Comparison of ENCODE assay signal across 8 mouse cellular contexts in genomic region chr14:78731852-78732616, GRCm38 (mm10). TPM values are rescaled to one million over a fixed set of nuclear protein-coding genes. Genes with fewer than 3 reads are reported as not detected.
A peak's percentile ranks its signal among the peaks of the same experiment; 100 is the strongest.
DNase-seq lines count a peak whose midpoint lies in the region; ATAC-seq and TF ChIP-seq lines count a peak whose summit lies in the region.

No protein-coding gene starts in this region.

- TF ChIP-seq POLR2A in cerebellum, adult 2 months (IDR thresholded peaks at IDR 0.05; ENCODE audit: borderline replicate concordance, insufficient read depth, low read length), result no peak
- no peak for TF ChIP-seq POLR2A in liver, adult 2 months (IDR thresholded peaks at IDR 0.05; ENCODE audit: extremely low read depth, insufficient read depth, low read length)

- no peaks in the 10 kb centered on the region for H3K27me3 ChIP-seq in cerebellum, adult 2 months (ENCODE audit: control insufficient read depth, insufficient read depth, low read length)
- H3K27me3 ChIP-seq in hindbrain, embryonic 16.5 days (replicated peaks; ENCODE audit: control insufficient read depth, insufficient read depth, low read length), result no peaks in the 10 kb centered on the region; the same call in 1 of the 2 replicates
- H3K27me3 ChIP-seq in liver, adult 2 months (ENCODE audit: control insufficient read depth, insufficient read depth, low read length), result no peaks in the 10 kb centered on the region

- ATAC-seq in hindbrain, embryonic 16.5 days, result peak; percentile 57

- no peaks in the 10 kb centered on the region; the same call in 1 of the 2 replicates for H3K4me1 ChIP-seq in cerebellum, adult 2 months (ENCODE audit: control insufficient read depth, insufficient read depth, low read length)
- H3K4me1 ChIP-seq in hindbrain, embryonic 16.5 days (ENCODE audit: control insufficient read depth, insufficient read depth, low read depth, low read length), result peaks cover 4% of the 10 kb centered on the region
- no peaks in the 10 kb centered on the region; the same call in 1 of the 2 replicates for H3K4me1 ChIP-seq in liver, adult 2 months (ENCODE audit: control insufficient read depth, insufficient read depth, low read length)

- H3K36me3 ChIP-seq in hindbrain, embryonic 16.5 days (ENCODE audit: control insufficient read depth, insufficient read depth, low read length), result no peaks in the 10 kb centered on the region
- H3K36me3 ChIP-seq in liver, adult 2 months (ENCODE audit: control insufficient read depth, insufficient read depth, low read length), result no peaks in the 10 kb centered on the region

- peak overlapping the region; percentile 67 for H3K4me3 ChIP-seq in left cerebral cortex, adult 2 months
- H3K4me3 ChIP-seq in cerebellum, adult 2 months (replicated peaks; ENCODE audit: insufficient read depth, low read depth, low read length), result peak overlapping the region; percentile 76
- H3K4me3 ChIP-seq in gastrocnemius, adult 2 months, result peak overlapping the region; percentile 84
- peak overlapping the region; percentile 64 for H3K4me3 ChIP-seq in hindbrain, embryonic 16.5 days (ENCODE audit: low read length)
- peak overlapping the region; percentile 68 for H3K4me3 ChIP-seq in liver, adult 2 months (ENCODE audit: insufficient read depth, low read depth, low read length)

- under 1% methylated on average over 84 of the region's 90 CpGs for WGBS in cerebellum, adult 2 months
- WGBS in hindbrain, embryonic 16.5 days, result under 1% methylated on average over 50 of the region's 90 CpGs
- WGBS in liver, adult 2 months, result under 1% methylated on average over 82 of the region's 90 CpGs

- DNase-seq in left cerebral cortex, adult 2 months (ENCODE audit: extremely low spot score in 1 of 2, low spot score in 2 of 2), result peak; percentile 39 to 48
- DNase-seq in left cerebral cortex, adult 9 months (ENCODE audit: low spot score in 2 of 2), result no peak
- DNase-seq in cerebellum, adult 2 months, result peak; percentile 32 to 45
- DNase-seq in gastrocnemius, adult 2 months, result peak; percentile 67
- peak; percentile 24 for DNase-seq in liver, adult 2 months (ENCODE audit: extremely low read depth, low read depth, low spot score)
- DNase-seq in naive thymus-derived CD4-positive, alpha-beta T cell, adult 2 months (ENCODE audit: low read depth), result peak; percentile 38
- DNase-seq in urinary bladder, postnatal 4 days (ENCODE audit: low spot score in 2 of 2), result peak; percentile 39 to 60

- H3K4me2 ChIP-seq in hindbrain, embryonic 16.5 days (ENCODE audit: low read length), result peak overlapping the region; percentile 91

- no peaks in the 10 kb centered on the region for H3K9me3 ChIP-seq in hindbrain, embryonic 16.5 days (ENCODE audit: control insufficient read depth, low read length)

- intact Hi-C loops in left cerebral cortex, adult 2 months (cut with DNase I), result loop anchor here (1.0 to 5.0 kb wide), 4 partner anchors 116 to 375 kb away; no protein-coding TSS in a partner anchor
- intact Hi-C loops in gastrocnemius, adult 2 months (cut with DNase I), result loop anchor here (5.0 kb wide), 1 partner anchor 115 kb away; the partner anchor contains the start of gene Vwa8

- H3K27ac ChIP-seq in left cerebral cortex, adult 2 months, result peak overlapping the region; percentile 94
- no peak overlapping the region; the same call in 1 of the 2 replicates for H3K27ac ChIP-seq in cerebellum, adult 2 months (ENCODE audit: insufficient read depth, low read length)
- H3K27ac ChIP-seq in gastrocnemius, adult 2 months, result peak overlapping the region; percentile 92
- peak overlapping the region; percentile 88 for H3K27ac ChIP-seq in hindbrain, embryonic 16.5 days (ENCODE audit: low read depth, low read length)
- no peak overlapping the region for H3K27ac ChIP-seq in liver, adult 2 months (replicated peaks; ENCODE audit: insufficient read depth, low read depth, low read length)

- no peaks in the 10 kb centered on the region for H3K79me2 ChIP-seq in liver, adult 2 months (ENCODE audit: control insufficient read depth, insufficient read depth, low read length)

- peak overlapping the region; percentile 89 for H3K9ac ChIP-seq in hindbrain, embryonic 16.5 days (ENCODE audit: low read depth, low read length)
- peak overlapping the region; percentile 86 for H3K9ac ChIP-seq in liver, adult 2 months (ENCODE audit: low read depth, low read length)

- TF ChIP-seq CTCF in left cerebral cortex, adult 2 months (IDR thresholded peaks at IDR 0.05), result no peak
- no peak for TF ChIP-seq CTCF in cerebellum, adult 2 months (IDR thresholded peaks at IDR 0.05; ENCODE audit: borderline replicate concordance, insufficient read depth, low read depth, low read length)
- TF ChIP-seq CTCF in gastrocnemius, adult 2 months (IDR thresholded peaks at IDR 0.05), result no peak
- no peak for TF ChIP-seq CTCF in liver, adult 2 months (IDR thresholded peaks at IDR 0.05; ENCODE audit: low read depth, low read length)

RNA-seq across cellular contexts. Expression of gene Dgkh, which starts 0.5 kb away (rescaled TPM):
- 10 to 100 TPM; 77.3 to 77.8 TPM for total RNA-seq in left cerebral cortex, adult 2 months (2021)
- 8.9 and 9.5 TPM in 2 replicates for polyA plus RNA-seq in cerebellum, adult 2 months (2012; rRNA removed)
- 1 to 10 TPM; 2.8 to 3.3 TPM for total RNA-seq in gastrocnemius, adult 2 months (2021)
- 2.6 and 2.9 TPM in 2 replicates for polyA plus RNA-seq in hindbrain, embryonic 16.5 days (2015; fragmentation: Nextera tagmentation; extraction: Ambion mirVana)
- total RNA-seq in liver, adult 2 months (2014; rRNA removed), result 1.7 and 1.8 TPM in 2 replicates
- 0.14 and 0.24 TPM in 2 replicates for polyA plus RNA-seq in liver, adult 2 months (2012; rRNA removed)

Comparison
In these comparisons a context has a peak if more than half of its experiments do, and no peak if none do; other contexts are left out.
1. DNase-seq: peak in left cerebral cortex, adult 2 months (2 of 2), cerebellum, adult 2 months (2 of 2), gastrocnemius, adult 2 months (single experiment), liver, adult 2 months (single experiment), naive thymus-derived CD4-positive, alpha-beta T cell, adult 2 months (single experiment) and urinary bladder, postnatal 4 days (2 of 2); none in left cerebral cortex, adult 9 months (0 of 2).
2. H3K27ac ChIP-seq: peak in left cerebral cortex, adult 2 months (single experiment), gastrocnemius, adult 2 months (single experiment) and hindbrain, embryonic 16.5 days (single experiment); none in cerebellum, adult 2 months (single experiment) and liver, adult 2 months (single experiment).
3. RNA of gene Dgkh, which starts 0.5 kb away (total RNA-seq): 77.3 to 77.8 TPM in left cerebral cortex, adult 2 months; 2.8 to 3.3 TPM in gastrocnemius, adult 2 months and 1.7 to 1.8 TPM in liver, adult 2 months; every median in the first group is over 10 times any median in the second.
4. Peak in every context shown above with its lines, with median percentiles within 50 percentile points of each other: H3K4me3 ChIP-seq.